Mouse (Mus musculus) left cerebral cortex, adult 9 months (tissue): ENCODE measurements around the gene Cd244a.
A peak's percentile ranks its signal among the peaks of the same experiment; 100 is the strongest.

Experiments
- DNase-seq, 2 experiments: peaks; one replicate each; pipeline ENCODE4 v3.0.0; 2022; ENCODE audit warnings: low spot score in 2 of 2

Cd244a gene

DNA sequence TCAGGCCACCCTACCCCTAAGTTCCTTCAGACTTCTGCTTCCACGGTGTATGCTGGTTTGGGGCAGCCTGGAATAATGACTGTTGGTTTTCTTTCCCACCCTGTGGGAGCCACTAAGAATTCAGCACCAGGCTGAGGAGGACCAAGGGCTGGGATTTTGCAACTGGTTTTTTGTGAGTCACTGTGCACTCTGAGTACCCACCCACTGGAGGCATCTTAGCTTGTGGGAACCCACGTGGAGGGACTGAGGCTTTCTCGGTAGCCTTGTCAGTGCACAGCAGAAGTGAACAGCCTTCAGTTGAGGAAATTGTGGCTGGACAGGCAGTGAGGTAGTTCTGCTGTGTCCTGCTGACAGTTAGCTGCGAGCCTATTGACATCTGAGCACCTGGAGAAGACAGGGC is at the start of gene Cd244a:
Cd244a (plus strand) TSS at position 296 of the 400 bp plus-strand sequence.
- no peak for DNase-seq

DNA sequence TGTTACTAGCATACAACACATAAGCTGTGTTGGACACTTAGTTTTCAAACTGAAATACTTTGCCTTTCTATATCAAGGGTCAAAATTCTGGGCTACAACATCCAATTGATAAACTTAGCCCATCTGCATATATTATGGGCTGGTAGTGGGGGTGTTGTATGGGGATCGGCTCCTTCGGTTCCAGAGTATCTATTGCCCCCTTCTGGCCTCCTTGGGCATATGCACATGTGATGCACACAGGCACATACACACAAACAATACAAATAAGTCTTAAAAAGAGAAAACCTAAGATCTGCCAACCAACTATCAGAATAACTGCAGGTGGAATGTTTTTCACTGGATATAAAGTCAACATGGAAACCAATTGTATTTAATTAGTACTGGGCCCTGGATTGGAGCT is 45.8 kb upstream of the Cd244a start:
- DNase-seq, result no peak

DNA sequence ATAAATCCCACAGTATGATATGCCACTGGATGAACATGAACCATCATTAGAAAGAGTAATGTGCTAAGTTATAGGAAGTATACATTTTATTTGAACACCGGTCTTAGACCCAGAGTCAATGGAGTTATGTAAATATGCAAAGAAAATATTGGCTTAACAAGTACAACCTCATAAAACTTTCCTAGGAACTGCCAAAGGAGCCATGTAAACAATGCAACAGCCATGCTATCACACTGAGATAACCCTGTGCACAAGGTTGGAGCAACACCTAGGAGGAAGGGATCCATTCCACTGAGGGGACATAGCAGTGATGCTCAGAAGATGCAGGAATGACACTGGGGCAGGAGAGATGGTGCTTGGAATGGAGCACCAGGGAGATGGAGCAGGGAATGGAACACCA is 45.2 kb upstream of the Cd244a start:
- no peak for DNase-seq

DNA sequence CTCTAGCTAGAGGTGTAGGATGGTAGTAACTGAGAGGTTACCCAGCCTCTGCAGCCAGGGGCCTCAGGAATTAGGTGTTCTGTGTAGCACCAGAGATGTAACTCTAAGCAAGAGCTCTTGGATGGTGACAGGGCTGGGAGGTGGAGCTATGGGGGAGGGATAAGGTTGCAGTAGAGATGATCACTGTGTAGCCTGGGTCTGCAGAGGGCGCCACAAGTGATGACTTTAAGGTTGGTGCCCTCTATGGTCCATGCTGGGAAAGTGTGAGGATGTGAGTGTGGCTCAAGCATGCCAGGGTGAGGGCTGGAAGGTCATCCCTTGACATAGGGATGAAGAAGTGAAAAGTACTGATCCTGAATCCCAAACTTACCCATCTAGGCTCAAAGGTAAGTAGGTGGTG is 44.0 kb upstream of the Cd244a start:
- no peak for DNase-seq

DNA sequence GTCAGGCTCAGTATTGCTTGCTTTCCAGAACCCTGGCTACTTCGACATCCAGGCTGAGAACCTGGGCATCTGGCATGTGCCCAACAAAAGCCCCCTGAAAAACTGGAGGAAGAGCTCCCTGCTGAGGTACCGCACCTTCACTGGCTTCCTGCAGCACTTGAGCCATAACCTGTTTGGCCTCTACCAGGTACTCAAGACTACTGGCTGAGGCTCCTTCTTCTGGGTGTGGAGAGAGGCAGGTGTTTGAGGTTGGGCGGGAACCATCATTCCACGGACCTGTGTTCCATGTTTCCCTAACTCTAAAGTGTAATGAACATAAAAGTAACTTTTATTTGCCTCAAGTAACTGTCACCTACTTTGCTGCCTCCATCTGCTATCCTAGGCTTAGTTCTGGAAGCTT is 43.4 kb upstream of the Cd244a start:
- no peak for DNase-seq

DNA sequence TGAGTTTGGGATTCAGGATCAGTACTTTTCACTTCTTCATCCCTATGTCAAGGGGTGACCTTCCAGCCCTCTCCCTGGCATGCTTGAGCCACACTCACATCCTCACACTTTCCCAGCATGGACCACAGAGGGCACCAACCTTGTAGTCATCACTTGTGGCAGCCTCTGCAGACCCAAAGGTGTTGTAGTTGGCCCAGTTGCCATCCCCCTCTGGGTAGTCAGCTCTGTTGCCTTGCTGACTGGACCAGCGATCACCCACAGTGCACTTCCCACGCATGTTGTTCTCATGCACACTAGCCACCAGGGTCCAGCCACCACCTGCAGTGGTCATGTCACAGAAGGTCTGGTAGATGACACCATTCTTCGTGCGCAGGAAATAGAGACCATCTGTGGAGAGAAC is 27.6 kb upstream of the Cd244a start:
- no peak for DNase-seq

DNA sequence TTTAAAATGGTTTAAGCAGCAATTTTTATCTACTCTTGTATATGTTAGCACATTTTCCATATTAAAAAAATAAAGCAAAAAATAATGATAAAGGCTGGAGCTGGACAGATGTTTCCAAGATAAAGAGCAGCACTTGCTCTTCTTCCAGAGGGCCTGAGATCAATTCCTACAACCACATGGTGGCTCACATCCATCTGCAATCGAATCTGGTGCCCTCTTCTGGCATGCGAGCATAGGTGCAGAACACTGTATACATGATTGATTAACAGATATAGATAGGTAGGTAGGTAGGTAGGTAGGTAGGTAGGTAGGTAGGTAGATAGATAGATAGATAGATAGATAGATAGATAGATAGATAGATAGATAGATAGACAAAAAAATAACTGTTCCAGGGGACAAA is 26.2 kb upstream of the Cd244a start:
- no peak for DNase-seq

DNA sequence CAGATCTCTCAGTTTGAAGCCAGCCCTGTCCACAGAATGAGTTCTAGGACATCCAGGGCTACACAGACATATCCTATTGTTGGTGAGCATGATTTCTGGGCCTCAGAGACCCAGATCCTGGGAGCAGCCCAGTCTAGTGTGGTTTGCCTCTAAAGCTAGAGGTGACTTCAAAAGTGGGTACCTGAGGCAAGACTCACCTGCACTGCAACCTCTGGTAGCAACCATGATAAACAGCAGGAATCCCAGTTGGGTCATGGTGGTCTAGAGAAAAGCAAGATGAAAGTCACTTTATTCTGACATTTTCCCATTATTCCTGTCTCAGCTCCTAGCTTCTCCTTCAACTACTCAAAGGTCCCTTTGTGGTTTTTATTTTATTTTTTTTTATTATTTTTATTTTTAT is 24.4 kb upstream of the Cd244a start:
- DNase-seq, result no peak

DNA sequence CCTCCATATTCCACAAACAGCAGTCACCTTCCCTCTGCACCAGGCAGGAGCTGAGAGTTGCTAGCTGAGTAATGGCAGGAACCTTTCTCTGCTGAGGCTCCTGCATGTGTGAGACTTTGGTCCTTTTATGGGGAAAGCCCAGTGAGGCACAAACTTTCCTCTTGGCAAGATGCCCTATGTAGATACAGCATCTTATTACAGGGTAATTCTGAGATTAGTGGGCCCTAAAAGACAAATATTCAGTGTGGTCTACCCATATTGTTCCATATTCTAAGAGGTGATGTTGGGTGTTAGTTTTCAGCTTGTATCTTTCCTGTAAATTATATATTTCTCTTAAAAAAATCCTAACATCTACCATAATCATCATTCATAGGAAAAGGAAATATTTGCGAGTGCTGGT is 23.8 kb upstream of the Cd244a start, which contains the start of gene Itln1:
Itln1 (minus strand) TSS at position 101 of the 400 bp plus-strand sequence.
- no peak for DNase-seq

DNA sequence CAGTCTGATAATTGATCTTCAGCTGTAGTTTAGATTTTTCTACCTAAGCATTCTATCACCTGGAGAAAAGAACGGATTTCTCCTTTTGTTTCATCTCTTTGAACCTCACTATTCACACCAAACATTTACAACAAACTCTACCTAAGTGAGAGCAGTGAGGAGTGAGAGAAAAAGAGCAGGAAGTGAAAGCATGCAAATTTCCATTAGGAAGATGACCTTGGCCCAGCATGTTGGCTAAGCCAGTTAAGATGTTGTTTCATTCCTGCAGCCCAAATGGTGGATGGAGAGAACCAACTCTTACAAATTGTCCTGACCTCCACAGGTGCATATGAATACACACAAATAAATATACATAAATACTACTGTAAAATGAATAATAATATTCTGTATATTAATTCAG is 18.3 kb upstream of the Cd244a start:
- DNase-seq, result no peak

DNA sequence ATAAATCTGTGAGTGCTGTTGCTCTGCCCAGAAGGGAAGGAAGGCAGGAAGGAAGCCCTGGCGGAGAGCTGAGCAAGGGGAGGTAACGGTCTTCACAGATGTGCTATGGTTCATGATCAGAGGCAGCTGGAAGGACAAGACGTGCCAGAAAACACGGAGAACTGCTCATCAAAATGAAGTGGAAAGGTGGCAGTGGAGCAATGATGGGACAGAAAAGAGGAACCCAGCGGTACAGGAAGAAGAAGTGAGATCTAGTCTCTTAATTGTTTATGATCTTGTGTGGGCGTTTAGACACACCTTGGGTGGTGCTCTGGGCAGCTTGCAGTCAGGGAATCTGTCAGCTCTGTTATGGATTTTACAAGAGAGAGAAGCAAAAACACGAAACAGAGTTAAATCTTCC is 7.7 kb upstream of the Cd244a start:
- DNase-seq, result no peak

DNA sequence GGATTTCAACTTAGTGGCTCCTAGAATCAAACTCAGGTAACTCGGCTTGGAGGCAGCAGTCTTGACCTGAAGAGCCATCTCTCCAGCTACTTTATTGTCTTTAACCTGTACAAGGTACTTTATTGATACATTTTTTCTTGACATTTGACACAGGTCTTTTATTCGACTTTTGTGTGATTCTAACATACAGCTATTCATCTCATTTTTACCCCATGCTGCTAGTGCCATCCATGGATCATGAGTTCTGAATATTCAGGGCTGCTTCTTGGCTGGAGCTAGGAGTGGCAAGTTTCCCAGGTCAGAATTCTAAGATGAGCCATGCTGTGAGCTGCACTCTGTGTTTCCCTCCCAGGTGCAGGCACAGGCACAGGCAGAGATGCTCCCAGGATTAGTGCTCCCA is 6.8 kb upstream of the Cd244a start:
- no peak for DNase-seq

DNA sequence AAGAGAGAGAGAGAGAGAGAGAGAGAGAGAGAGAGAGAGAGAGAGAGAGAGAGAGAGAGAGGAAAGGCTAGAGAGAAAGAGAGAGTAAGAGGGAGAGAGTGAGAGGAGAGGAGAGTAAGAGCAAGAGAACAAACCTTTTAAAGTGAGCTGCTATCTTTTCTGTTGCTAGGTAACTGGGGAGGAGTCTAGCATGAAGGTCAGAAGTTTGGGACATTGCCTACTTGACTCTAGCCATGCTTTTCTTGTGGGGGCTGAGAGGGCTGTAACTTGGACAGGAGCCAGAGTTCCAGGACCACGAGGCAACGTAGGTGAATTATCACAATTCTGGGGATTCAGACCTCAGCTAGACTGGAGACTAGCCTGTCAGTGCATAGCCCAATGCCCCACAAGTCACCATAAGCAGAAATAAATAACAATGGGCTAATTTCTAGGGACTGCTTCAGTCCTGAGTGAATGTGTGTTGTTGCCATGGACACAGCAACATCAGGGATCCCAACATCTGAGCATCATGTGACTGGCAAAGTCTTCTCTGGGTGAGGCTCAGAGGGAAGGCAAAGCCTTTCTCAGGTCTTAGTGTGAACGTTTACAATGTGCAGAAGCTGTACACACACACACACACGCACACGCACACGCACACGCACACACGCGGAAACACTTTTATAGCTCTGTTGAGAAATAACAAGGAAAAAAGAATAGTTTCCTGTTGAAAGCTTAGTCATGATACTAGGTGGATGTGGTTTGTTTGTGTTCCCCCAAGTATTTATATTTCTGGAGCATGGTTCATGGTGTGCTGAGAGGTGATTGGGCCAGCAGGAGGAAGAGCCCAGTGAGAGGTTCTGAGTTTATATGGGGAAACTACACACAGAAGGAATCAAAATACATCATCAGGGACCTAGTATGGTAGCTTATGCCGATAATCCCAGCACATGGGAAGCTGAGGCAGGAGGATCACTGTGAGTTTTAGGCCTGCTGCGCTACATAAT is 5.3 kb upstream of the Cd244a start:
- DNase-seq, result no peak

DNA sequence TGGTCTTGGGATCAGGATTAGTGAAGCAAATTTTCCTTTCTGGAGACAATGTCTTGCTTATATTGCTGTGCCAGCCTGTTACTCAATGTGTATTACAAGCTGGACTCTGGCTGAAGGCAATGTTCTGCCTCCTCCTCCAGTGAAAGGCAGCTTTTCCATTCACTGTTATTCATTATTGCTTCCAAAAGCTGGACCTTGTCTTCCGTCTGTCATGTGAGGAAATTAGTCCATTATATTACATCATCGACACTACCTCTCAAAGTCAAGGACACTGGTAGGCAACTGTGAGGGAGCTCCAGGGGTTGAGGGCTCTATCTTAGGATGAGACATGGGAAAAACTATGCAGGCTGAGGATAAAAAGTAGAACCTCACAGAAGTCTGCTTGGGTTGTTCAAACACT is 2.6 kb upstream of the Cd244a start:
- no peak for DNase-seq

DNA sequence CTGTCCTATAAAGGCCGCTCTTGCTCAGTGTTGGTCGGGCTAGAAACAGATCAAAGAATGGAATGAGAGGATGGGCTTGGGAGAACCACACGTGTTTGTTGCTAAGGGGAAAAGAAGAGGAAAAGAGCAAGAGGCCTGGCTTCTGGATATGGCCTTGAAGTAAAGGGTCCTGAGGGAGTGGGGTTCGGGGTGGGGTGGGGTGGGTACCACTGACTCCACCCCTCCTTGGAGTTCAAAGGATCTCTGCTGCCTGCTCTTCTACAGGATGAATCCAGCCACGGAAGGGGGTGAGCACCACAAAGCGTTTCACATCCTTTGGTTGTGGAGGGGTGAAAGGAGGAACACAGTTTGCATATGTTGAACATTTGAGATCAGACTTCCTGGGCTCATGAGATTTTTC is 586 bp upstream of the Cd244a start:
- no peak for DNase-seq

DNA sequence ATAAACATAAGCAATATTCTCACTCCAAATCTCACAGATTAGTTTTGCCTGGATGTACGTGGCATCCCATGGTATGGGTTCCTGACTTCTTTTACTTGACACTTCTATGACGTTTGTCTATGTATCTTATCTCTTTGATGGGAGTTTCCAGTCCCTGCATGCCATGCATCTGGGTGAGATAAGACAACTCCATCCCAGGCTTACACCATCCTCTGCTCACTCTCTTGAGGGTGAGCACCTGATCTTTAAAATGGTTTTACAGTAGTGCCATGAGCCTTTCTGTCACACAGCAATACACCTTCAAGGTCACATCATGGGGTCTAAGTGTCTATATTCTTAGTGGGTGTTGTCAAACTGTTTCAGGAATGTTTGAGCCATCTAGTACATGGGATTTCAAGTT is 1.3 kb downstream of the Cd244a start:
- DNase-seq, result no peak

DNA sequence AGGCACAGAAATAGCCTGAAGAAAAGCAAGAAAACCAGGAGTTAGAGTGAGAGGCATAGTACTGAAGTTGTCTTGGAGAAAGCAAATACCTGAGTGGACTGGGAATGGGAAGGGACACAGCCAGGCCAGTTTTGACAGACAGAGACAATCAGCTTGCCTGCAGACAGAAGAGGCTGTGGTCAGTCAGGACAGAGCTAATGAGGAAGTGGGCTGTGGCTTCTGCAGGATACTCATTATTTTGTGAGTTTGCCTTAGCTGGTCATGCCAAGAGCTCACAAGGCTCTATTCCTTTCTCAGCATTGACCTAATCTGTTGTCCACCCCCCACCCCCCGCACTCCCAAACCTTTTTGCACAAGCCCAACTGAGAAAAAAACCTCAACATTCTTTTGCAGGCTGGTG is 2.2 kb downstream of the Cd244a start:
- peak in 1 of 2 experiments; percentile 11 for DNase-seq

DNA sequence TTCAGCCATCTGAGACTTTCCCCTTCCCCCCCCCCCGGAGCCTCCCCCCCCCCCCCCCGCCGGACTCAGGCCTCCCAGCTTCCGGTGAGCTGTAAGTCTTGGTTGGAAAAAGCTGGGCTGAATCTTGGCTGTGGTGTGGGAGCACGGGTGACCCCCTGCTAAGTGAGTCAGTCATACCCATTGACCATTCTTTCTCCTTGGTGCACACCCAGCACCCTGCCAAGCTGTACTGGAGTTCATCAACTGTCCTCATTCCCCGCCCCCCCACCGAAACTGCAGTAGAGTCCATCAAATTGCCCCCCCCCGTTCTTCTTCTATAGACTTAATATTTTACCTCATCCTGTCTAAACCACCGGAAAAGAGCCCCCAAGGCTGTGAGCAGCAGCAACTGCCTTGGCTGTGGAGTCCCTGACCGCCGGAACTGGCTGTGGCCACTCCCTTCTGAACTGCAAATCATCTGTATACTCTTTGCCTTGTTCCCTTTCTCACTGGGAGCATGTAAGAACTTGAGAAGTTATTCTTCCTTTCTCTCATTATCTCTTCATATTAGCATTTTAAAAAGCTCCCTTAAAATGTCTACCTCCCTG is 2.7 kb downstream of the Cd244a start:
- no peak for DNase-seq

DNA sequence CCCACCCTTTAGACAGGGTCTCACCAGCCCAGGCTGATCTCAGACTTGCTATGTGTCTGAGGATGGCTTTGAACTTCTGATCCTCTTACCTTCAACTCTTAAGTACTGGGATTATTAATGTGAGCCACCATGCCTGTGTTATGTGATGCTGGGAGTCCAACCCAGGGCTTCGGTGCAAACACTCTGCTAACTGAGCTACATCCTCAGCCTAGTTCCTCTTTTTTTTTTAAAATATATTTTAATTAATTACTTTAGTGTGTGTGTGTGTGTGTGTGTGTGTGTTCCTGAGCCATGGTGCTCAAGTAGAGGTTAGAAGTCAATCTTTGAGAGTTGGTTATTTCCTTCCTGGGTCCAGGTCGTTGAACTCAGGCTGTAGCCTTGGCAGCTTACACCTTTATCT is 4.0 kb downstream of the Cd244a start:
- no peak for DNase-seq

DNA sequence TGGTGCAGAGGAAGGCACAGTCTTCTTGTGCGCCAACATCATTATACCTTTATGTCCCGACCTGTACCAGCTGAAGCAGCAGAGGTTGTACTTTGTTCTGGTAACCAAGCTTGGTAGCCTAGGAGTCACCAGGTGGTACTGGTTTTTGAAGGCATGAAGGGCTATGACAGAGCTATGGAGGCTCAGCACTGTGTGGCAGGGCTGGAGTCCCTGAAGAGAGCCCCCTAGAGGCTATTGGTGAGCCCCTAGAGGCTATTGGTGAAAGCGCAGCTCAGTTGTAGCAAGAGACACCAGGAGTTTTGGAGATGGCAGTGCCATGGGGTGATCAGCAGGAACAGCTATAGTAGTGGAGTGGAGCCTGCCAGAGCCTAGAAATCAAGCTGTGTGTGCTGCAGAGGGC is 5.3 kb downstream of the Cd244a start:
- DNase-seq, result no peak

DNA sequence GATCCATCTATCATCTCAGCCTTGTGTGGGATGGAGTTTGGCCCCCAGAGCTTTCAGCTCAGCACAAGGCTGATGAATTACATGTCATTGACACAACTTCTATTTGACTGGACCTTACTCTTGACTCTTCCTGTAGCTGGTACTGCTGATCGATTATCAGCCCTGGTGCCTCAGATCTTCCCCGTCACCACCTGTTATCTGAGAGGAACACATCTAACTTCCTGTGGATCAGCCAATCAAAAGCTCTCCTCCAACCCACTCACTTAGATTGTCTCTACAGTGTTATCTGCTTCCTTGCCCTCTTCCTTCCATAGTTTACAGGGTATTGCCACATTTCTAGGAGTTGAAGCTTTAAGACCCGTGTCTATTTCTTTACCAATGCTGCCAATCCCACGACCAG is 6.9 kb downstream of the Cd244a start:
- no peak for DNase-seq

DNA sequence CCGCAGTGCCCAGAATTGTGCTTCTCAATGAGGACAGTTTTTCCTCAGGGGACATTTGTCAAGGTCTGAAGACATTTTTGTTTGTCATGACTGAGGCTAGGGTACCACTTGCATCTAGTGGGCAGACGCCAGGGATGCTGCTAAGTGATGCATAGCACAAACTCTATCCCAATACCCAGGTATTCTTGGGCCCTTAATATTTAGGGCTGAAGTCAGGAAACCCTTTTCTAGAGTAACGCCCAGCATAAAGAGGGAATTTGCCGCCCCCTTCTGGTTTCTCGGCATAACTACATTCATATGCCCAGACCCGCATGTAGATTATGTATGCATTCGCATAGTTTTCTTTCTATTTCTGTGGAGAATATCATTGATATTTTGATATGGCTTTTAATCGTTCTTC is 7.8 kb downstream of the Cd244a start:
- peak in 1 of 2 experiments; percentile 18 for DNase-seq

DNA sequence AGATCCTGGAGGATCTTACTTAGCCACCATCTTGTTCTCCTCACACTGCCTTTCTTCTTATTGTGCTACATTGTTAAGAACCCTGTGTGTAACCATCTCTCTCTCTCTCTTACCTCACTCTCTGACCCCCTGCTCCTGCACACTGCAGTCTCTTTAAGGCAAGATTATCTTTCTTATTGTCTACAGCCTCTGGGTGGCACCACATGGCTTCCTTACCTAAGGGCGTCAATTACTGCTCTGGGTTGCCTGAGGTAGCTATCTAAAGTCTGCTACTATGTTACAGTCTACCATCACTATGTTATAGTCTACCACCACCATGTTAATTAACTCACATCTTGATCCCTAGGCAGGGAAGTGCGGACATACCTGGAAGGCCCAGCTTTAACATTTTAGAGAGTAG is 9.4 kb downstream of the Cd244a start:
- no peak for DNase-seq
